In the genomic region with DNA sequence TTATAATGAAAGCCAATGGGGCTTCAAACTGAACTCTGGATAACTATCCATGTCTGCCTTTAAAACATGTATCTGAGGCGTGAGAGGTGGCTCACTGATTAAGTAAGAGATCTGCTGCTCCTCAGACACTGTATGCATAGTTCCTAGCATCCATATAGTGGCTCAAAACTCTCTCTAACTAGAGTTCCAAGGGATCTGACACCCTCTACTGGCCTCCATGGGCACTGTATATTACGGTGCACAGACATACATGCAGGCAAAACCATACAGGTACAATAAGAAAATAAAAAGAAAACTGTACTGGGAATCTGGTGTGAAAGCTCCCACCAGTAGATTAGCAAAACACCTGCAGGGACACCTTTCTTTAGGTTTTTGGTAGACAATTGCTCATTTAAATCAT, we compare ENCODE assay signal across 16 mouse cellular contexts.
DNase-seq lines count a peak whose midpoint lies in the region; ATAC-seq and TF ChIP-seq lines count a peak whose summit lies in the region.
"Had no signal": no experiment of that assay in that cellular context is flagged by ENCODE, and none has a peak within 500 bp of the region (broad histone marks: within the 10 kb centered on the region; RNA-seq: fewer than 3 reads in every experiment).

No protein-coding gene starts in this region.

- H3K4me2 ChIP-seq in heart, embryonic 12.5 days: no peak overlapping the region
- H3K4me2 ChIP-seq: hindbrain, embryonic 15.5 days had no signal

- H3K27me3 ChIP-seq in heart, adult 2 months (ENCODE audit: control insufficient read depth, insufficient read depth, low read length): no peaks in the 10 kb centered on the region
- H3K27me3 ChIP-seq in heart, embryonic 12.5 days (replicated peaks): no peaks in the 10 kb centered on the region
- H3K27me3 ChIP-seq in thymus, adult 2 months (ENCODE audit: control insufficient read depth, insufficient read depth, low read length): no peaks in the 10 kb centered on the region
- H3K27me3 ChIP-seq: hindbrain, embryonic 15.5 days had no signal

- peaks cover 1% of the 10 kb centered on the region; the same call in 1 of the 2 replicates for H3K4me1 ChIP-seq in heart, adult 2 months (ENCODE audit: control insufficient read depth, insufficient read depth, low read length)
- peaks cover 4% of the 10 kb centered on the region; the same call in 1 of the 2 replicates for H3K4me1 ChIP-seq in heart, embryonic 12.5 days (replicated peaks)
- peaks cover 3% of the 10 kb centered on the region for H3K4me1 ChIP-seq in thymus, adult 2 months (replicated peaks; ENCODE audit: control insufficient read depth, insufficient read depth, low read length)
- H3K4me1 ChIP-seq: hindbrain, embryonic 15.5 days had no signal

- no peak overlapping the region for H3K4me3 ChIP-seq in heart, adult 2 months
- no peak overlapping the region for H3K4me3 ChIP-seq in heart, embryonic 12.5 days
- no peak overlapping the region for H3K4me3 ChIP-seq in thymus, adult 2 months (ENCODE audit: control insufficient read depth, insufficient read depth, low read length)
- H3K4me3 ChIP-seq: embryonic facial prominence, embryonic 10.5 days; hindbrain, embryonic 15.5 days had no signal

- ATAC-seq in heart, embryonic 12.5 days (ENCODE audit: insufficient number of reproducible peaks, low FRiP score): no peak
- peak; percentile 88 for ATAC-seq in megakaryocyte progenitor cell, adult 5-6 weeks (replicated peaks; ENCODE audit: poor library complexity)
- ATAC-seq in megakaryocyte, adult 5-6 weeks (ENCODE audit: poor library complexity, severe bottlenecking): no peak

- no peaks in the 10 kb centered on the region for H3K36me3 ChIP-seq in heart, adult 2 months (ENCODE audit: control insufficient read depth, insufficient read depth, low read length)
- H3K36me3 ChIP-seq in heart, embryonic 12.5 days: no peaks in the 10 kb centered on the region
- no peaks in the 10 kb centered on the region for H3K36me3 ChIP-seq in thymus, adult 2 months (ENCODE audit: control insufficient read depth, insufficient read depth, low read length)
- H3K36me3 ChIP-seq: embryonic facial prominence, embryonic 10.5 days; hindbrain, embryonic 15.5 days had no signal

- 98% methylated on average over 2 of the region's 2 CpGs for WGBS in heart, adult 2 months
- WGBS in heart, embryonic 12.5 days: 88% methylated on average over 2 of the region's 2 CpGs
- 93% methylated on average over 2 of the region's 2 CpGs for WGBS in thymus, adult 2 months

- TF ChIP-seq POLR2A in heart, adult 2 months (IDR thresholded peaks at IDR 0.05; ENCODE audit: insufficient read depth, low read depth, low read length): no peak
- TF ChIP-seq POLR2A in thymus, adult 2 months (IDR thresholded peaks at IDR 0.05; ENCODE audit: control insufficient read depth, extremely low read depth, insufficient read depth, low read length, poor library complexity): no peak

- H3K27ac ChIP-seq in heart, adult 2 months: no peak overlapping the region
- no peak overlapping the region for H3K27ac ChIP-seq in heart, embryonic 12.5 days (ENCODE audit: poor library complexity, severe bottlenecking)
- H3K27ac ChIP-seq in thymus, adult 2 months (ENCODE audit: control insufficient read depth, insufficient read depth, low read length): no peak overlapping the region
- H3K27ac ChIP-seq: embryonic facial prominence, embryonic 10.5 days; hindbrain, embryonic 15.5 days; macrophage had no signal

- H3K9me3 ChIP-seq in heart, embryonic 12.5 days (replicated peaks): no peaks in the 10 kb centered on the region
- H3K9me3 ChIP-seq: embryonic facial prominence, embryonic 10.5 days; hindbrain, embryonic 15.5 days had no signal

- no peak for DNase-seq in heart, adult 2 months
- peak; percentile 37 for DNase-seq in thymus, adult 2 months
- no peak for DNase-seq in thymus, adult 18-20 months
- DNase-seq in cerebellum, postnatal 4 days (ENCODE audit: low spot score in 2 of 2): no peak
- no peak for DNase-seq in frontal cortex, postnatal 36 days (ENCODE audit: low spot score in 2 of 2)
- DNase-seq: B cell, adult 2 months; cerebellum, adult 8-10 months; kidney, adult 9 months; liver; spleen, adult 18-20 months had no signal

- TF ChIP-seq CTCF in heart, adult 2 months (IDR thresholded peaks at IDR 0.05): peak; percentile 32
- no peak for TF ChIP-seq CTCF in thymus, adult 2 months (IDR thresholded peaks at IDR 0.05; ENCODE audit: borderline replicate concordance, control insufficient read depth, extremely low read depth, insufficient read depth, low read length, poor library complexity)

- TF ChIP-seq EP300 in heart, adult 2 months (IDR thresholded peaks at IDR 0.05; ENCODE audit: insufficient read depth, low read depth, low read length): no peak

- H3K9ac ChIP-seq in heart, adult 2 months (ENCODE audit: low read depth, low read length): no peak overlapping the region
- no peak overlapping the region for H3K9ac ChIP-seq in heart, embryonic 12.5 days
- H3K9ac ChIP-seq: hindbrain, embryonic 15.5 days had no signal

- intact Hi-C loops in heart, adult 2 months (cut with DNase I): no loop called here

- H3K79me2 ChIP-seq in heart, adult 2 months (replicated peaks; ENCODE audit: control insufficient read depth, insufficient read depth, low read length): no peaks in the 10 kb centered on the region
